Mouse (Mus musculus): ENCODE measurements around the gene Tcf3. TPM values are rescaled to one million over a fixed set of nuclear protein-coding genes. Genes with fewer than 3 reads are reported as not detected.

Tcf3 gene
- polyA plus RNA-seq, 1 experiment, result 128 TPM

DNA sequence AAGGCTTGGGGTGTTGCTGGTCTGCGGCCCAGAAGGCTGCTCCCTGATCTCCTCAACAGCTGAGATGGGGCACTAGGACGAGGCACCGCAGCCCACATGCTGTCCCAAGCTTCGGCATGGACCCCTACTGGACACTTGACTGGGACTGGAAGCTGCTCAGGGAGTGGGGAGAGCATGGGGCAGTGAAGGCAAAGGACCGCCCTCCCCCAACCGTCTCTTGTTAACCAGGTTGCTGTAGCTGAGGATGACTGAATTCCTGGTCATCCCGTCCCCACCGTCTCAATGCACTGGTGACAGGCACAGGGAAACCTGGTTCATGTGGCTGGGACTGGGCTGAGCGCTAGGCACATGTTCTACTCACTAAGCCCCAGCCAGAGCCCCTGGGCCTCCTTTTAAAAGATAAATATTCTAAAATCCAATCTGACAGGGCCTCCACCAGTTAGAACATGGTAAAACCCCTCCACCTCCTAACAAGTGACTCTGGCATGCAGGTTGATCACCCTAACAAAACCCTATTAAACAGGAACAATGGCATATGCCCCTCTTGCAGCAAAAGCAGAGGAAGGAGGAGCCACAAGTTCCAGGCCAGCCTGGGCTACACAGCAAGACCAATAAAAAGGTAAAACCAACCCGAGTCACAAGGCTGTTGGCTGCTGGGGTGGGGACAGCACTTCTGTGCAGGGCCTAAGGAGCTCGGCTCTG is 36.5 kb downstream of the Tcf3 start:
- DNase-seq (ENCODE audit: low read depth), result no peak
- TF ChIP-seq CTCF (IDR thresholded peaks at IDR 0.05; ENCODE audit: borderline replicate concordance, extremely low read depth, insufficient read depth, insufficient read length), result no peak

DNA sequence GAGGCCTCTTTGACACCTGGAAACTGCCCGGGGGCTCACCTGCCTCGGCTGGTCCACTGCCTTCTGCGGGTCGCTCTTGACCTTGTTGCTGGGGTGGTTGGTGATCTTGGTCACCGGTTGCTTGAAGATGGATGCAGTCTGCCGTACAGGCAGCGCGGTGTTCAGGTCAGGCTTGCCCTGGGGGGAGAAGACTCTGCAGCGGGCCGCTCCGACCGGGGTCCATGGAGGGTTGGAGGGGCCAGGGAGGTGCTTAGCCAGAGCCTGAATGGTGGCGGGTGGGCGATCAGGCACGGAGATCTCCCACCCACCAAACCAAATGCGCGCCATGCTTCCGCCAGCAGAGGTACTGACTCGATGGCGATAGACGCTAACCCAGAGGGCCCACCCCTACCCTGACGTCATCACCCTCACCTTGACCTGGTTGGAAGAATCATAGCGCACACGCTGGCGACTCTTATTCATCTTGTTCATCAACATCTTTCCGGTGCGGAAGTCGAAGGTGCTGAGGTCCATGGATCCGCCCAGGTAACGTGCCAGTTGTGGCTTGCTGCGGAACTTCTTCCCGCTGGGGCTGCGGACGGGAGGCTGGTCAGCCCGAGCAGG is 38.3 kb downstream of the Tcf3 start:
- no peak for DNase-seq (ENCODE audit: low read depth)
- TF ChIP-seq POLR2A (IDR thresholded peaks at IDR 0.05; ENCODE audit: borderline replicate concordance, extremely low read depth, insufficient read depth, insufficient read length, poor library complexity, severe bottlenecking) (no peak), CTCF (IDR thresholded peaks at IDR 0.05; ENCODE audit: borderline replicate concordance, extremely low read depth, insufficient read depth, insufficient read length) (no peak)

DNA sequence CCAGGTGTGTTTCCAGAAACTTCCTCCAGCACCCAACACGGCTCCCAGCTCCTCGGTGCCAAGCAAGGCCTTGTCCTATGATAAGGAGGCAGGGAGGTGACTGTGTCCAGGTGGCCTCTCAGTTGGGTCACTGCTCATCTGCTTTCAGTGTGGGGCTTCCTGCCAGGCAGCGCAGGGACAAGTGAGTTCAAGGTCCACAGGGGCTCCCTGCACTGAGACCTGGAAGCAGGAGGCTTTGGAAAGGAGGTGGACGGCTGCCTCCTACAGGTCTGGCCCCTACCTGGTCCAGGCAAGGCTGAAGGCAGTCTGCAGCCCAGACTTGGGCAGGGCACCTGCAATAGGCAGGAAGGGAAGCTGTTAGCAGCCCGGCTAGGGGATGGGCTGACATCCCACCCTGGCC is 40.8 kb downstream of the Tcf3 start:
- DNase-seq (ENCODE audit: low read depth), result no peak

DNA sequence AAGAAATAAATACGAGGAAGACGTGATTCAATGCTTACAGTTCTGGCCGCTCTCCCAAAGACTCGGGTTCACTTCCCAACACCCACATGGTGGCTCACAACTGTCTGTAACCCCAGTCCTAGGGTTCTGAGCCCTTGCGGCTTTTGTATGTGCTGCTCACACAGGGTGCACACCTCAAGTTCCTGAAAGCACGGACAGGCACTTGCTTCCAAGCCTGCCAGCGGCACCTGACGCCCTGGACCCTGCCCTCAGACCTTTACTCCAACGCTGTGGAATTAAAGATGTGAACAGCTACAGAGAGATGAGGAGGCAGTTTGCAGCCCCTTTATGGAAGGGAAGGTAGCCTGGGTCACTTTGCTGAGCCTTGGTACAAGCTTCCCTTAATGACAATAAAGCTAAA is 42.8 kb downstream of the Tcf3 start:
- TF ChIP-seq CTCF (IDR thresholded peaks at IDR 0.05; ENCODE audit: borderline replicate concordance, extremely low read depth, insufficient read depth, insufficient read length) (no peak), POLR2A (IDR thresholded peaks at IDR 0.05; ENCODE audit: borderline replicate concordance, extremely low read depth, insufficient read depth, insufficient read length, poor library complexity, severe bottlenecking) (no peak)
- DNase-seq (ENCODE audit: low read depth), result no peak

More for the DNA sequence above, 40.8 kb downstream of the Tcf3 start:
- TF ChIP-seq CTCF (IDR thresholded peaks at IDR 0.05; ENCODE audit: borderline replicate concordance, extremely low read depth, insufficient read depth, insufficient read length) (no peak), POLR2A (IDR thresholded peaks at IDR 0.05; ENCODE audit: borderline replicate concordance, extremely low read depth, insufficient read depth, insufficient read length, poor library complexity, severe bottlenecking) (no peak)

DNA sequence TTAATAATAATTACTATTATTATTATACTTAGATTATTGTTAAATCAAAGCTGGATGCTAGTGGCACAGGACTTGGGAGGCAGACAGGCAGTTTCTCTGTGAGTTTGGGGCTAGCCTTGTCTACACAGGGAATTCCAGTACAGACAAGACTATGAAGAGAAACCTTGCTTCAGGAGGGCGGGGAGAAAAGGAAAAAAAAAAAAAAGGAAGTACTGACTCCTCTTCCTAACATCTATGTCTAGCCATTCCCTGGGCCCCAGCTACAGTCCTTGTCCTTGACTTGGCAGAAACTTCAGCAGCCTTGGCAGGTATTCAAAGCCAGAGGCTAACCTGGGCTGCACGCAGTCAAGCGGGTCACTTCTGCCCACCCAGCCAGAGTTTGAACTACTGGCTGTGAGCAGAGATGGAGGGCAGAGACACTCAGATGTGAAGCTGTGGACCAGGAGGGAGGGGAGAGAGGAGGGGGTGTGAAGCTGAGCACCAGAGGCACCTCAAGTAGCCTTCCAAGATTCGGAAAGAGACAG is 44.2 kb downstream of the Tcf3 start:
- DNase-seq (ENCODE audit: low read depth), result no peak
- TF ChIP-seq POLR2A (IDR thresholded peaks at IDR 0.05; ENCODE audit: borderline replicate concordance, extremely low read depth, insufficient read depth, insufficient read length, poor library complexity, severe bottlenecking) (no peak), CTCF (IDR thresholded peaks at IDR 0.05; ENCODE audit: borderline replicate concordance, extremely low read depth, insufficient read depth, insufficient read length) (no peak)

DNA sequence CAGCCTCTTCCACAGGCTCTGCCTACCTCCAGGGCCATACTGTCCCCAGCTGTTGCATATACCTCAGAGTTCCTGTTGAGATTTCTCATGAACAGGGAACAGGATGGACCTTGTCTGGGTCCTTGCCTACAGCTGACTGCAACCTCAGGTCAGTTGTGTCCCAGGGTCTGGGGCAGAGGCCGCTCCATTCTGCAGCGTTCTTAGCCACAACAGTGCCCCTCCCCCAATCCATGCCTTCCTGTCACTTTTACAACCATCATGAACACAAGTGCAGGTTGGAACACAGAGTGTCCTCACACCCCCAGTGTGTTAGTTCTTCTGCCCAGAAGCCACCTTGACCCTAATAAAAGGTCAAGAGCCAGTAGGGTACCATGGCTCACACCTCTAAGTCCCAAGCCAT is 44.7 kb downstream of the Tcf3 start:
- DNase-seq (ENCODE audit: low read depth), result no peak
- TF ChIP-seq POLR2A (IDR thresholded peaks at IDR 0.05; ENCODE audit: borderline replicate concordance, extremely low read depth, insufficient read depth, insufficient read length, poor library complexity, severe bottlenecking) (no peak), CTCF (IDR thresholded peaks at IDR 0.05; ENCODE audit: borderline replicate concordance, extremely low read depth, insufficient read depth, insufficient read length) (no peak)

DNA sequence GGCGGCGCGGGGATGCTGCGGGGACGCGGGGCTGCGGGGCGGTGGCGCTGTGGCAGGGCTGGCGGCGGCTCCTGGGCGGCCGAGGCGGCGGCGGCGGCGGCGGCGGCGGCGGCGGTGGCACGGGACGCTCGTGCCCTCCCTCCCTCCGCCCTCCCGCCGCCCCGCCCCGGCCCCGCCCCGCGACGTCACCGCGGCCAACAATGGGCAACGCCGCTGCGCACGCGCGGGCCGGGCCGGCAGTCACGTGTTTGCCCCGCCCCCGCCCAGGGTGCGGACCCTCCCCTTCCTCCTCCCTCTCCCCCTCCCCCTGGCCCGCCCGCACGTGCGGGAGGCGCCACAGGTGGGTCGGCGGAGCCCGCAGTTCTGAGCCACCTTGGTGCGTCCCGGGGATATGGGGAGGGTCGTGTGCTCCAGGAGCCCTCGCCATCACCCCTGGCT is 45.9 kb downstream of the Tcf3 start, which contains the start of gene Mex3d:
Gene Mex3d (minus strand): TSS at position 138 of the 438 bp plus-strand sequence.
- TF ChIP-seq CTCF (IDR thresholded peaks at IDR 0.05; ENCODE audit: borderline replicate concordance, extremely low read depth, insufficient read depth, insufficient read length), result no peak
- peak; percentile 46; the same call in 1 of the 2 replicates for TF ChIP-seq POLR2A (IDR thresholded peaks at IDR 0.05; ENCODE audit: borderline replicate concordance, extremely low read depth, insufficient read depth, insufficient read length, poor library complexity, severe bottlenecking)
- peak; percentile 95 for DNase-seq (ENCODE audit: low read depth)

DNA sequence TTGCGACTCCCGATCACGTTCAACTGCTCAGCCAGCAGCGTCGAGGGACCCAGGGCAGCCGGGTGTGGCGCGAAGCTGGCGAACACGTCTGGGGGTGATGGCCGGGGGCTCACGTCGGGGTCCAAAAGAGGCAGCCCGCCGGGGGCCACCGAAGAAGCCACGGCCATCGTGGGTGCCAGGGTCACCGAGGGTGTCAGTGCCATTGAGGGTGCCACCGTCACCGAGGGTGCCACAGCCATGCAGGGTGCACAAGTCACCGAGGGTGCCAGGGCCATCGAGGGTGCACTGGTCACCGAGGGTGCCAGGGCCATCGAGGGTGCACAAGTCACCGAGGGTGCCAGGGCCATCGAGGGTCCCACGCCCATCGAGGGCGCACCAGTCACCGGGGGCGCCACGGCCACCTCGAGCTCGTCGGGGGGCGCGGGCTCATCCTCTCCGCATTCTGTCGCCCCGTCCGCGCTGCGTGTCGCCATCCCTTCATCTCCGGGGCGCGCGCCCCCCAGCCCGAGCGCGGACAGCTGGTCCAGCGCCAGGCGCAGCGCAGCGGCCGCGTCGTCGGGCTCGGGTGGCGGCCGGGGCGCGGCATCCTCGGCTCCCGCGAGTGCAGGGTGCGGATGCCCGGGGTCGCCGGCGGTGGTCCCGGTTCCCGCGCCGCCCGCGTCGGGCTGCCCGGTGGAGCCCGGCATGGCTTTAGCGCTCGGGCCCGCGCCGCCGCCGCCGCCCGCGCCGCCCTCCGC is 46.5 kb downstream of the Tcf3 start:
- DNase-seq (ENCODE audit: low read depth), result peak; percentile 20

DNA sequence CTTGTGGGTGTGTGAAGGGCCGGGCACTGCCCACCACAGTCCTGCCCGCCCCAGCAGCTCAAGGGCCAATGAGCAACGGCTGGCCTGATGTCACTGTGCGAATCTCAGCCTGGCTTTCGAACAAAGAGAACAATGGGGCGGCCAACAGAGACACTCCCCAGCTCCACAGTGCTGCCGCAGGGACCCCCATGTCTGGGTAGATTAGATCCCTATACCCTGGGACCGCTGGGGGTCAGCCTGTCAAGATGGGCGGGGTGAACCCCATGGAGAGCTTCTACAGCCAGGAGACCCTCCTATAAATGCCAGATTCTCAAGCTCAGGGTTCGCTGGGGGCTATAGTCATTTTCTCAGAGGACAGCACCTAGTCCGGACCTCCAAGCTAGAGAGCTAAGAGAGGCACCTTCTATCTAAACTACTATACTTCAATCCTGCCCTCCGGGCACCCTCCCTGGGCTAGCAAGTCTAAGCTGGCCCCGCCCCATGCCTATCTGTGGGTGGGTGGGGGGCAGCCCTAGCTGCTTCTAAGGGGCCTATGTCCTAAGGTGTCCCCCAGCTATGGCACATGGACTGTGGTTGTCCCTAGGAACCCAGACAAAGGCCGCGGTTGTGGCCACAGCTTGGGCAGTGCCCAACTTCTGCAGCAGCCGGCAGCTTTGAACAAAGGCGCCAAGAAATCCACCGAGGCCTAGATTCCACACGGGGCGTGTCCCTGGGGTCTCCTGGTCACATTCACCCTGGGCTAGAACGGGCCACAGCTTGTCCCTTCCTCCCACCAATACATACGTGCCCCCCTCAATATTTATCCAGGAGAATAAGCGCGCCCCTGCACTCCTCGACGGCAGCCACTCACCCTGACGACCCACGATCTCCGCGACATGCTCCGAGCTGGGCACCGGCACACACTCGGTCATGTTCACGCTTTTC is 47.4 kb downstream of the Tcf3 start:
- DNase-seq (ENCODE audit: low read depth), result peak; percentile 95
- TF ChIP-seq CTCF (IDR thresholded peaks at IDR 0.05; ENCODE audit: borderline replicate concordance, extremely low read depth, insufficient read depth, insufficient read length) (no peak), POLR2A (IDR thresholded peaks at IDR 0.05; ENCODE audit: borderline replicate concordance, extremely low read depth, insufficient read depth, insufficient read length, poor library complexity, severe bottlenecking) (0 out of 2 replicates have a peak, but pooled peaks have one; percentile 21)

More for the DNA sequence above, 46.5 kb downstream of the Tcf3 start:
- TF ChIP-seq POLR2A (IDR thresholded peaks at IDR 0.05; ENCODE audit: borderline replicate concordance, extremely low read depth, insufficient read depth, insufficient read length, poor library complexity, severe bottlenecking), result no peak
- no peak for TF ChIP-seq CTCF (IDR thresholded peaks at IDR 0.05; ENCODE audit: borderline replicate concordance, extremely low read depth, insufficient read depth, insufficient read length)

DNA sequence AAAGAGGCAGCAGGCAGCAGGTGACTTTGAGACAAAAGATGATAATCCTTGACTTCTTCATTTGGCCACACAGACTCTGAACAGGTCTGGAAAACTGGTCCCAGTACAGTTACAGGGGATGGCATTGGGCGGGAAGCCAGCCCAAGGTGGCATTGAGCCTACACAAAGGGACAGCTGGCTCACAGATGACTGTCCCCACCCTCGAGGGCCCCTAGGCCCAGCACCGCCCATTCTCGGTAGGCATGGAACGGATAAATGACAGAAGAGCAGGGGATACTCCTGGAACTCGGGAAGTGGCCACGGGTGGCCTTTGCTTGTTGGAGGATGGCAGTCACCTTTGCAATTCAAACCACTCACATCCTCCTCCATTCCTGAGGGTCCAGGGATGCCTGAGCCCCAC is 48.1 kb downstream of the Tcf3 start:
- no peak for TF ChIP-seq POLR2A (IDR thresholded peaks at IDR 0.05; ENCODE audit: borderline replicate concordance, extremely low read depth, insufficient read depth, insufficient read length, poor library complexity, severe bottlenecking)
- TF ChIP-seq CTCF (IDR thresholded peaks at IDR 0.05; ENCODE audit: borderline replicate concordance, extremely low read depth, insufficient read depth, insufficient read length), result no peak
- peak; percentile 64 for DNase-seq (ENCODE audit: low read depth)
